Mouse (Mus musculus): ENCODE results near the gene Ilf3. TPM values are rescaled to one million over a fixed set of nuclear protein-coding genes. Genes with fewer than 3 reads are reported as not detected.

The Ilf3 gene
- polyA plus RNA-seq, 1 experiment from 2014 or later = 138 TPM

- no peak for DNase-seq (ENCODE audit: low spot score)
These were observed 27.3 kb upstream of the Ilf3 start for GRCm38 (mm10) chr9:21340411-21340810.

GRCm38 (mm10) chr9:21346627-21347365 lies 20.9 kb upstream of the Ilf3 start:
- DNase-seq (ENCODE audit: low spot score) = no peak

- DNase-seq (ENCODE audit: low spot score) = no peak
These were observed 19.5 kb upstream of the Ilf3 start for GRCm38 (mm10) chr9:21348152-21348551.

- no peak for DNase-seq (ENCODE audit: low spot score)
These were observed 16.5 kb upstream of the Ilf3 start for GRCm38 (mm10) chr9:21351178-21351577.

- no peak for DNase-seq (ENCODE audit: low spot score)
These were observed 15.8 kb upstream of the Ilf3 start for GRCm38 (mm10) chr9:21351702-21352377.

- peak; percentile 31 for DNase-seq (ENCODE audit: low spot score)
These were observed 15.0 kb upstream of the Ilf3 start for GRCm38 (mm10) chr9:21352463-21353372.

GRCm38 (mm10) chr9:21353373-21353686 lies 14.3 kb upstream of the Ilf3 start:
- DNase-seq (ENCODE audit: low spot score) = no peak

GRCm38 (mm10) chr9:21354796-21355195 lies 12.9 kb upstream of the Ilf3 start:
- no peak for DNase-seq (ENCODE audit: low spot score)

- peak; percentile 80 for DNase-seq (ENCODE audit: low spot score)
These were observed 10.5 kb upstream of the Ilf3 start for GRCm38 (mm10) chr9:21356981-21357718.

- DNase-seq (ENCODE audit: low spot score) = peak; percentile 77
These were observed 990 bp upstream of the Ilf3 start for GRCm38 (mm10) chr9:21366541-21367220.

- peak; percentile 86 for DNase-seq (ENCODE audit: low spot score)
These were observed 487 bp downstream of the Ilf3 start for GRCm38 (mm10) chr9:21368131-21368584.

- no peak for DNase-seq (ENCODE audit: low spot score)
These were observed 1.4 kb downstream of the Ilf3 start for GRCm38 (mm10) chr9:21369080-21369479.

GRCm38 (mm10) chr9:21370876-21371275 lies 3.2 kb downstream of the Ilf3 start:
- DNase-seq (ENCODE audit: low spot score) = no peak

- DNase-seq (ENCODE audit: low spot score) = no peak
These were observed 4.8 kb downstream of the Ilf3 start for GRCm38 (mm10) chr9:21372508-21372907.

GRCm38 (mm10) chr9:21379195-21379594 lies 11.5 kb downstream of the Ilf3 start:
- DNase-seq (ENCODE audit: low spot score) = no peak

- no peak for DNase-seq (ENCODE audit: low spot score)
These were observed 13.2 kb downstream of the Ilf3 start for GRCm38 (mm10) chr9:21380868-21381267.

- DNase-seq (ENCODE audit: low spot score) = no peak
These were observed 16.3 kb downstream of the Ilf3 start for GRCm38 (mm10) chr9:21383966-21384365.

- no peak for DNase-seq (ENCODE audit: low spot score)
These were observed 25.0 kb downstream of the Ilf3 start for GRCm38 (mm10) chr9:21392646-21393175.

- DNase-seq (ENCODE audit: low spot score) = no peak
These were observed 28.0 kb downstream of the Ilf3 start for GRCm38 (mm10) chr9:21395692-21396091.

- DNase-seq (ENCODE audit: low spot score) = no peak
These were observed 29.5 kb downstream of the Ilf3 start for GRCm38 (mm10) chr9:21397170-21397569.
